Mouse (Mus musculus) lung, postnatal 0 days (tissue): ENCODE data around the gene Tomm40l.

Experiments
- CTCF ChIP-seq: IDR thresholded peaks from 2 replicates; pipeline ENCODE4 v1.5.1; 2016; ENCODE audit warnings: antibody characterized with exemption, mild to moderate bottlenecking
- EP300 ChIP-seq: IDR thresholded peaks from 2 replicates; pipeline ENCODE4 v1.6.1; 2016; ENCODE audit warnings: antibody characterized with exemption, mild to moderate bottlenecking, control low read depth

- no peak for TF ChIP-seq EP300
- TF ChIP-seq CTCF, result no peak
These were observed 18.6 kb upstream of the Tomm40l start for GRCm38 (mm10) chr1:171240911-171241310.
